Mouse (Mus musculus) ES-Bruce4 (cell line): ENCODE results near the gene Slc4a8. TPM values are rescaled to one million over a fixed set of nuclear protein-coding genes. Genes with fewer than 3 reads are reported as not detected.
"Not testable (repeated sequence)": the region's sequence is repeated elsewhere in the genome, so short reads cannot be mapped to it uniquely, and the experiment has no call there.

Experiments used
- H3K27ac ChIP-seq: 2 replicates; pipeline ENCODE4 v1.5.1; 2012; ENCODE audit warnings: low read length, inconsistent platforms; ENCODE audit not compliant: insufficient read depth
- H3K27me3 ChIP-seq: 2 replicates; pipeline ENCODE4 v1.6.1; 2012; ENCODE audit warnings: mild to moderate bottlenecking, low read length, inconsistent platforms; ENCODE audit not compliant: control insufficient read depth, poor library complexity, insufficient read depth, severe bottlenecking
- H3K36me3 ChIP-seq: 2 replicates; pipeline ENCODE4 v1.6.1; 2012; ENCODE audit warnings: inconsistent platforms, mild to moderate bottlenecking, low read length, moderate library complexity; ENCODE audit not compliant: control insufficient read depth, poor library complexity, insufficient read depth, severe bottlenecking
- H3K4me1 ChIP-seq: one replicate; pipeline ENCODE4 v1.8.1; 2011; ENCODE audit warnings: low read length; ENCODE audit not compliant: control insufficient read depth, insufficient read depth
- H3K4me3 ChIP-seq: 2 replicates; pipeline ENCODE4 v1.5.1; 2011; ENCODE audit warnings: low read depth, mild to moderate bottlenecking, low read length
- H3K9ac ChIP-seq: 2 replicates; pipeline ENCODE4 v1.6.1; 2012; ENCODE audit warnings: low read depth, mild to moderate bottlenecking, inconsistent platforms; ENCODE audit not compliant: poor library complexity, severe bottlenecking
- H3K9me3 ChIP-seq: replicated peaks from 2 replicates; pipeline ENCODE4 v1.6.1; 2012; ENCODE audit warnings: mild to moderate bottlenecking, low read length, inconsistent platforms; ENCODE audit not compliant: control insufficient read depth, poor library complexity, insufficient read depth, severe bottlenecking
- CTCF ChIP-seq: IDR thresholded peaks from one replicate; pipeline ENCODE4 v1.8.1; 2011; ENCODE audit warnings: low read depth, low read length
- EP300 ChIP-seq: IDR thresholded peaks from 2 replicates; pipeline ENCODE4 v1.6.1; 2011; ENCODE audit warnings: low read depth, low read length; ENCODE audit not compliant: insufficient read depth
- POLR2A ChIP-seq: IDR thresholded peaks from one replicate; pipeline ENCODE4 v1.8.1; 2011; ENCODE audit warnings: low read length; ENCODE audit not compliant: insufficient read depth
- polyA plus RNA-seq: library from polyadenylated mRNA; stranded (reverse); fragments of >200 nt; gene quantifications from 2 replicates; pipeline ENCODE4 v1.2.4, GENCODE M21; 2011; ENCODE audit warnings: low read depth; ENCODE audit not compliant: missing spikeins, insufficient read depth, insufficient read length

Gene Slc4a8
- polyA plus RNA-seq, 1 experiment = 15.6 TPM

DNA sequence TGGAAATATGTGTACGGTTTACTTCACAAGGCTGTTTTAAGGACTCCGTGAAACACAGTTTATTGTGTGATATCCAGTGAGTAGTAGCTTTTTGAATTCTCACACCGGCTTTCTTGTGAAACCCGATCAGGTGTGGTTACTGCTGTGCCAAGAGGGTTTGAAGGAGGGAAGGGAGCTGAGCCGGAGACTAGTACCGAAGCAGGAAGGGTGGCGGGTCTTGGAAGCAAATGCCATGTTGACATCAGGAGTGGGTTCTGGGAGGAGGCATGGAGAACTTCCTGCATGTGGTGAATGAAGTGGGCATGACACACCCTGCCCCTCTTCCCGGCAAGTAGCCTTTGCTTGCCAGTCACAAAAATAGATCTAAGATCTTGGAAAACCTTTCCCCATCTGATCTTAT is 1.1 kb downstream of the Slc4a8 start:
- no peak overlapping the region for H3K27ac ChIP-seq

DNA sequence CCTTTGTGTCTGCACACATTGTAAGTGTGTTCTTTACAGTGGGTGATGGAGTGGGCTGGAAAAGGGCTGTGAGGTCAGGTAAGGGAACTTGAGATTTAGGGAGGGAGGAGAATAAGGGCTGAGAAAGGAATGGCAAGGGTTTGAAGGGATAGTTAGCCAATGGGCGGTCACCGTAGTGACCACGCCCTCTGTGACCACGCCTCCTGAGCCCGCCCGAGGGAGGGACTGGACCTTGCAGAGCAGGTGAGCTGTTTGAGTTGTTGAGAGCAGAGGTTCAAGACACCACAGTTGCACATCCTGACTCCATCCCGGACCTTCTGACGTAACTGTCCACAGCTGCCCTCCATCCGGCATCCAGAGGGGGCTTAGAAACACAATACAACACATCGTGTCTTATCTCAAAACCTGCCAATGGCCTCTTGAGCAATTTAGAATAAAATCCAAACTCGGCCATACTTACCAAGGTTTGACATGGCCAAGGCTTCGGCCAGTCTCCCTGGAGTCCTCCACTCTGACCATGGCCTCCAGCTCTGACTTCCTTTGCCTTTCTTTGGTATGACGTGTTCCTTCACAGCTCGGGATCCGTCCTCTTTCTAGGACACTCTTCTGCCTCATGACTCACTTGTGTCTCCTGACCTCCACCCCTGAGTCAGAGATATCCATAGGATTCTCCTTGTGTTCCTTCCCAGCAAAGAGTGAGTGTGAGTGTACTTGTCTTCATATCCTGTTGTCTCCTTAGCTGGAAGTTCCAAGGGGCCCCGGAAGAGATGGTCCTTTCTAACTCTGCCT is 2.8 kb downstream of the Slc4a8 start:
- Histone ChIP-seq H3K4me1 (peaks cover 4% of the 10 kb centered on the region), H3K9me3 (no peaks in the 10 kb centered on the region), H3K36me3 (no peaks in the 10 kb centered on the region), H3K27me3 (no peaks in the 10 kb centered on the region), H3K9ac (no peak overlapping the region), H3K4me3 (no peak overlapping the region), H3K27ac (no peak overlapping the region)
- no peak for TF ChIP-seq POLR2A
- TF ChIP-seq EP300 = no peak
- no peak for TF ChIP-seq CTCF

More for the DNA sequence above, 1.1 kb downstream of the Slc4a8 start:
- no peak for TF ChIP-seq EP300
- no peak for TF ChIP-seq CTCF
- no peak for TF ChIP-seq POLR2A
- H3K4me3 ChIP-seq = no peak overlapping the region
- H3K9ac ChIP-seq = peak overlapping the region; percentile 29; the same call in 1 of the 2 replicates
- peaks cover 2% of the 10 kb centered on the region for H3K4me1 ChIP-seq
- H3K9me3 ChIP-seq = no peaks in the 10 kb centered on the region
- H3K27me3 ChIP-seq = no peaks in the 10 kb centered on the region
- H3K36me3 ChIP-seq = no peaks in the 10 kb centered on the region

DNA sequence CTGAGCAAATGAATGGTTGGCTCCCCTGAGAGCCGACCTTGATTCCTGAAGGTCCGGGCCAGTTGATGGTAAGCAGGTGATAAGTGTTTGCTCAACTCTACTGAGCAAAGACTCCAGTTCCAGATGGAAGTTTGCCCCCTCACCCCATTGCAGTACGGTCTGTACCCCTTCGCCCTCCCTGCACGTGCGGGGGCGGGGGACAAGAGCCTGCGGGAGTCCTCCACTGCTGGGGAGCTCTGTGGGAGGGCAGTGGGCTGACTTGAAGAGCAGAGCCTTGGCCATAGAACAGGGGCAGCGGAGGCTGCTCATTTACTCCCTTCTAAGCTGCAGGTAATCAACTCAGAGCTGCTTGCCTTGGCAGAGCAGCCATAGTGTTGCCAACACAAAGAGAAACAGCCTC is 5.3 kb downstream of the Slc4a8 start:
- TF ChIP-seq EP300 = no peak
- TF ChIP-seq CTCF = no peak
- TF ChIP-seq POLR2A = no peak
- Histone ChIP-seq H3K4me1 (peaks cover 4% of the 10 kb centered on the region), H3K27ac (no peak overlapping the region), H3K4me3 (no peak overlapping the region), H3K27me3 (no peaks in the 10 kb centered on the region), H3K9me3 (no peaks in the 10 kb centered on the region), H3K36me3 (no peaks in the 10 kb centered on the region), H3K9ac (no peak overlapping the region)

DNA sequence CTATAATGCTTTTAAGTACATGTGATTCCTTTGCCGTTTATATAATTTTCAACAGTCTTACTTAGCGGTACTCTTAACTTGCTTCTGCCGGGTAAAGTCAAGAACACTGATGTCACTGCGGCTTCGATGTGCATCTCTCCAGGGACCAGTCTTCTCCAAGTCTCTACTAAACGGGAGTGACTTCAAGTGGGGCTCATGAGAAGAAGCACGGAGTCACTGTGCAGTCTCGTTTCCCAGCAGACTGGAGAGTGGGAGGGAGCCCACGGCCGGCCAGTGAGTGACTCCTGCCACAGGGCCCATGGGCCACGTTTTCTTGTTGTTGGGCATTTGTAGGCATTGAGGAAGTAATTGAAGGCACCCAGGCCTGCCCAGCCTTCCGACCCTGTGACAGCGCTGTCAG is 6.3 kb downstream of the Slc4a8 start:
- no peak for TF ChIP-seq CTCF
- TF ChIP-seq POLR2A = no peak
- TF ChIP-seq EP300 = no peak
- no peak overlapping the region for H3K27ac ChIP-seq
- H3K9me3 ChIP-seq = no peaks in the 10 kb centered on the region
- no peaks in the 10 kb centered on the region for H3K27me3 ChIP-seq
- no peak overlapping the region for H3K9ac ChIP-seq
- H3K4me3 ChIP-seq = peak overlapping the region; percentile 48
- peaks cover 3% of the 10 kb centered on the region for H3K4me1 ChIP-seq
- H3K36me3 ChIP-seq = no peaks in the 10 kb centered on the region

DNA sequence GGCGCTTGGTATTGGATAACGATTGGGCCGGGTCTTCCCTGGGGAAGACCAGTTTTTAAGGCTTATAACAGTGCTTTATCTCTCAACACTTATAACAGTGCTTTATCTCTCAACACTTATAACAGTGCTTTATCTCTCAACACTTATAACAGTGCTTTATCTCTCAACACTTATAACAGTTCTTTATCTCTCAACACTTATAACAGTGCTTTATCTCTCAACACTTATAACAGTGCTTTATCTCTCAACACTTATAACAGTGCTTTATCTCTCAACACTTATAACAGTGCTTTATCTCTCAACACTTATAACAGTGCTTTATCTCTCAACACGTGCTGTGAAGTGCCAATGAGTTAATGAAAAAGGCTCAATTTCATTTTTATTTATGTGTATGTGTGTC is 7.5 kb downstream of the Slc4a8 start:
- not testable (repeated sequence) for H3K27ac ChIP-seq, H3K9ac ChIP-seq, H3K27me3 ChIP-seq, H3K4me3 ChIP-seq, H3K9me3 ChIP-seq, H3K4me1 ChIP-seq, H3K36me3 ChIP-seq

DNA sequence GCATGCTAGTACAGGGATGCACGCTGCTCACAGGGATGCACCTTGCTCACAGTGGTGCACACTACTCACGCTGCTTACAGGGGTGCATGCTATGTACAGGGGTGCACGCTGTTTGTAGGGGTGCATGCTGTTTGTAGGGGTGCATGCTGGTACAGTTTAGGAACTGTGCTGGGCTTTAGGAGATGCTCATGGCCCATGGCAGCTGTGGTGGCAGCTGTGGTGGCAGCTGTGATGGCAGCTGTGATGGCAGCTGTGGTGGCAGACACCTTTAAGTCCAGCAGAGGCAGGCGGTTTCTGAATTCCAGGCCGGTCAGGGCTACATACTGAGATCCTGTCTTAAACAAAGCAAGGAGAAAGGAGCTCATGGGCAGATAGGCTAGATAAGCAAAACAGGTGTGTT is 8.8 kb downstream of the Slc4a8 start:
- Histone ChIP-seq H3K4me3 (no peak overlapping the region), H3K4me1 (peaks cover 3% of the 10 kb centered on the region), H3K36me3 (no peaks in the 10 kb centered on the region), H3K27me3 (no peaks in the 10 kb centered on the region), H3K9me3 (no peaks in the 10 kb centered on the region), H3K27ac (no peak overlapping the region), H3K9ac (no peak overlapping the region)
- TF ChIP-seq CTCF (no peak), POLR2A (no peak), EP300 (no peak)
